Mouse (Mus musculus) neural tube, embryonic 13.5 days (tissue): ENCODE data around the gene Arhgap25. TPM values are rescaled to one million over a fixed set of nuclear protein-coding genes. Genes with fewer than 3 reads are reported as not detected.

Source experiments
- ATAC-seq: fragments of 200-750 bp; cut with Nextera tagmentation; 2 replicates; pipeline ENCODE4 v1.8.0; 2017; ENCODE audit warnings: low read depth, mild to moderate bottlenecking, moderate TSS enrichment, moderate library complexity
- H3K27ac ChIP-seq: fragments of 300-500 bp; sonication (generic); replicated peaks from 2 replicates; pipeline ENCODE4 v1.5.1; 2015; ENCODE audit warnings: moderate library complexity, mild to moderate bottlenecking, inconsistent platforms
- H3K27me3 ChIP-seq: fragments of 300-500 bp; sonication (generic); 2 replicates; pipeline ENCODE4 v1.6.1; 2015; ENCODE audit warnings: mild to moderate bottlenecking, inconsistent platforms
- H3K36me3 ChIP-seq: fragments of 300-500 bp; sonication (generic); 2 replicates; pipeline ENCODE4 v1.6.1; 2015; ENCODE audit warnings: mild to moderate bottlenecking, inconsistent platforms
- H3K4me1 ChIP-seq: fragments of 300-500 bp; sonication (generic); replicated peaks from 2 replicates; pipeline ENCODE4 v1.6.1; 2015; ENCODE audit warnings: inconsistent platforms
- H3K4me2 ChIP-seq: fragments of 300-500 bp; sonication (generic); 2 replicates; pipeline ENCODE4 v1.6.1; 2015; ENCODE audit warnings: inconsistent platforms, mild to moderate bottlenecking, moderate library complexity
- H3K4me3 ChIP-seq: fragments of 300-500 bp; sonication (generic); 2 replicates; pipeline ENCODE4 v1.5.1; 2015; ENCODE audit warnings: mild to moderate bottlenecking, inconsistent platforms
- H3K9ac ChIP-seq: fragments of 300-500 bp; sonication (generic); 2 replicates; pipeline ENCODE4 v1.6.1; 2015; ENCODE audit warnings: moderate library complexity, mild to moderate bottlenecking, inconsistent platforms
- H3K9me3 ChIP-seq: fragments of 300-500 bp; sonication (generic); 2 replicates; pipeline ENCODE4 v1.6.1; 2016; ENCODE audit warnings: inconsistent platforms
- WGBS: fragments of 180-500 bp; shearing (Covaris S2); methylation state at CpG from one replicate; pipeline ENCODE4 v1.1.7; 2015; 5-methylcytosine and 5-hydroxymethylcytosine counted together
- polyA plus RNA-seq: library from polyadenylated mRNA; unstranded; fragments of >200 nt; fragmentation: Nextera tagmentation; extraction: Ambion mirVana; gene quantifications from 2 replicates; pipeline ENCODE4 v1.2.1, GENCODE M21; 2015

The Arhgap25 gene
- polyA plus RNA-seq, 1 experiment from 2014 or later = 4.9 TPM

- H3K27ac ChIP-seq = no peak overlapping the region
- WGBS = 91% methylated on average over 4 of the region's 4 CpGs
- no peak for ATAC-seq
- no peak overlapping the region for H3K4me2 ChIP-seq
- no peaks in the 10 kb centered on the region for H3K36me3 ChIP-seq
- no peaks in the 10 kb centered on the region for H3K9me3 ChIP-seq
- H3K27me3 ChIP-seq = no peaks in the 10 kb centered on the region
- no peak overlapping the region for H3K4me3 ChIP-seq
- no peak overlapping the region for H3K9ac ChIP-seq
- no peaks in the 10 kb centered on the region for H3K4me1 ChIP-seq
Measured at GRCm38 (mm10) chr6:87517753-87518409, 15.2 kb downstream of the Arhgap25 start.

- Histone ChIP-seq H3K27me3 (no peaks in the 10 kb centered on the region), H3K4me3 (no peak overlapping the region), H3K4me2 (no peak overlapping the region), H3K9me3 (no peaks in the 10 kb centered on the region), H3K4me1 (no peaks in the 10 kb centered on the region), H3K9ac (no peak overlapping the region), H3K36me3 (no peaks in the 10 kb centered on the region), H3K27ac (no peak overlapping the region)
- WGBS = 82% methylated on average over 4 of the region's 4 CpGs
- ATAC-seq = no peak
Measured at GRCm38 (mm10) chr6:87514321-87514720, 18.7 kb downstream of the Arhgap25 start.

GRCm38 (mm10) chr6:87513046-87513767 is 19.9 kb downstream of the Arhgap25 start:
- no peaks in the 10 kb centered on the region for H3K36me3 ChIP-seq
- no peak for ATAC-seq
- H3K4me1 ChIP-seq = no peaks in the 10 kb centered on the region
- no peak overlapping the region for H3K27ac ChIP-seq
- H3K4me2 ChIP-seq = no peak overlapping the region
- H3K9me3 ChIP-seq = no peaks in the 10 kb centered on the region
- 81% methylated on average over 12 of the region's 12 CpGs for WGBS
- H3K9ac ChIP-seq = no peak overlapping the region
- no peaks in the 10 kb centered on the region for H3K27me3 ChIP-seq
- no peak overlapping the region for H3K4me3 ChIP-seq

- no peak overlapping the region for H3K4me2 ChIP-seq
- ATAC-seq = no peak
- H3K9ac ChIP-seq = no peak overlapping the region
- H3K36me3 ChIP-seq = no peaks in the 10 kb centered on the region
- H3K9me3 ChIP-seq = no peaks in the 10 kb centered on the region
- no peaks in the 10 kb centered on the region for H3K27me3 ChIP-seq
- no peak overlapping the region for H3K4me3 ChIP-seq
- no peaks in the 10 kb centered on the region for H3K4me1 ChIP-seq
- no peak overlapping the region for H3K27ac ChIP-seq
- WGBS = 85% methylated on average over 4 of the region's 4 CpGs
Measured at GRCm38 (mm10) chr6:87510999-87511398, 22.1 kb downstream of the Arhgap25 start.

GRCm38 (mm10) chr6:87509806-87510205 is 23.3 kb downstream of the Arhgap25 start:
- no peak for ATAC-seq
- no peak overlapping the region for H3K4me2 ChIP-seq
- H3K27ac ChIP-seq = no peak overlapping the region
- no peaks in the 10 kb centered on the region for H3K27me3 ChIP-seq
- no peaks in the 10 kb centered on the region for H3K4me1 ChIP-seq
- H3K4me3 ChIP-seq = no peak overlapping the region
- no peak overlapping the region for H3K9ac ChIP-seq
- no peaks in the 10 kb centered on the region for H3K9me3 ChIP-seq
- WGBS = 92% methylated on average over 2 of the region's 2 CpGs
- no peaks in the 10 kb centered on the region for H3K36me3 ChIP-seq

GRCm38 (mm10) chr6:87504875-87505274 is 28.2 kb downstream of the Arhgap25 start:
- Histone ChIP-seq H3K27ac (no peak overlapping the region), H3K36me3 (no peaks in the 10 kb centered on the region), H3K9ac (no peak overlapping the region), H3K4me2 (no peak overlapping the region), H3K4me3 (no peak overlapping the region), H3K27me3 (no peaks in the 10 kb centered on the region), H3K9me3 (no peaks in the 10 kb centered on the region), H3K4me1 (no peaks in the 10 kb centered on the region)
- WGBS = 75% methylated on average over 7 of the region's 7 CpGs
- no peak for ATAC-seq

- no peak for ATAC-seq
- 74% methylated on average over 5 of the region's 5 CpGs for WGBS
- no peaks in the 10 kb centered on the region for H3K27me3 ChIP-seq
Measured at GRCm38 (mm10) chr6:87503976-87504375, 29.1 kb downstream of the Arhgap25 start.

GRCm38 (mm10) chr6:87503536-87503935 is 29.5 kb downstream of the Arhgap25 start:
- no peak for ATAC-seq
- no peaks in the 10 kb centered on the region for H3K9me3 ChIP-seq
- H3K9ac ChIP-seq = no peak overlapping the region
- H3K36me3 ChIP-seq = no peaks in the 10 kb centered on the region
- H3K4me1 ChIP-seq = no peaks in the 10 kb centered on the region
- no peak overlapping the region for H3K27ac ChIP-seq
- no peak overlapping the region for H3K4me3 ChIP-seq
- H3K4me2 ChIP-seq = no peak overlapping the region
- H3K27me3 ChIP-seq = no peaks in the 10 kb centered on the region
- 95% methylated on average over 1 of the region's 1 CpGs for WGBS

More at GRCm38 (mm10) chr6:87503976-87504375, 29.1 kb downstream of the Arhgap25 start:
- Histone ChIP-seq H3K4me2 (no peak overlapping the region), H3K36me3 (no peaks in the 10 kb centered on the region), H3K4me3 (no peak overlapping the region), H3K4me1 (no peaks in the 10 kb centered on the region), H3K9me3 (no peaks in the 10 kb centered on the region), H3K27ac (no peak overlapping the region), H3K9ac (no peak overlapping the region)

- H3K27ac ChIP-seq = no peak overlapping the region
- H3K9ac ChIP-seq = no peak overlapping the region
- no peaks in the 10 kb centered on the region for H3K36me3 ChIP-seq
- no peaks in the 10 kb centered on the region for H3K9me3 ChIP-seq
- 85% methylated on average over 10 of the region's 10 CpGs for WGBS
- no peaks in the 10 kb centered on the region for H3K4me1 ChIP-seq
- no peaks in the 10 kb centered on the region for H3K27me3 ChIP-seq
- no peak for ATAC-seq
- H3K4me2 ChIP-seq = no peak overlapping the region
- H3K4me3 ChIP-seq = no peak overlapping the region
Measured at GRCm38 (mm10) chr6:87502831-87503286, 30.2 kb downstream of the Arhgap25 start.

GRCm38 (mm10) chr6:87502411-87502810 is 30.6 kb downstream of the Arhgap25 start:
- Histone ChIP-seq H3K27me3 (no peaks in the 10 kb centered on the region), H3K4me3 (no peak overlapping the region), H3K36me3 (no peaks in the 10 kb centered on the region), H3K9ac (no peak overlapping the region), H3K9me3 (no peaks in the 10 kb centered on the region), H3K4me1 (no peaks in the 10 kb centered on the region), H3K4me2 (no peak overlapping the region), H3K27ac (no peak overlapping the region)
- ATAC-seq = no peak
- WGBS = 49% methylated on average over 6 of the region's 6 CpGs

GRCm38 (mm10) chr6:87500696-87501095 is 32.4 kb downstream of the Arhgap25 start:
- Histone ChIP-seq H3K27ac (no peak overlapping the region), H3K9me3 (no peaks in the 10 kb centered on the region), H3K36me3 (no peaks in the 10 kb centered on the region), H3K4me3 (no peak overlapping the region), H3K4me2 (no peak overlapping the region), H3K27me3 (no peaks in the 10 kb centered on the region), H3K4me1 (no peaks in the 10 kb centered on the region), H3K9ac (no peak overlapping the region)
- 88% methylated on average over 7 of the region's 7 CpGs for WGBS
- ATAC-seq = no peak

GRCm38 (mm10) chr6:87499791-87500190 is 33.3 kb downstream of the Arhgap25 start:
- Histone ChIP-seq H3K9me3 (no peaks in the 10 kb centered on the region), H3K27me3 (no peaks in the 10 kb centered on the region), H3K27ac (no peak overlapping the region), H3K4me1 (no peaks in the 10 kb centered on the region), H3K9ac (no peak overlapping the region), H3K4me3 (no peak overlapping the region), H3K36me3 (no peaks in the 10 kb centered on the region), H3K4me2 (no peak overlapping the region)
- 74% methylated on average over 6 of the region's 6 CpGs for WGBS
- ATAC-seq = no peak
